Mouse (Mus musculus) forebrain, embryonic 11.5 days (tissue): ENCODE results near the gene Sos2. TPM values are rescaled to one million over a fixed set of nuclear protein-coding genes. Genes with fewer than 3 reads are reported as not detected.
"Not testable (repeated sequence)": the region's sequence is repeated elsewhere in the genome, so short reads cannot be mapped to it uniquely, and the experiment has no call there.

ENCODE experiments used
- ATAC-seq: fragments of 200-750 bp; cut with Nextera tagmentation; replicated peaks from 2 replicates; pipeline ENCODE4 v1.8.0; 2017; ENCODE audit warnings: moderate TSS enrichment; ENCODE audit not compliant: low FRiP score
- DNase-seq: peaks from one replicate; pipeline ENCODE4 v3.0.0-alpha.2; 2017; ENCODE audit warnings: low spot score
- H3K27ac ChIP-seq: fragments of 300-500 bp; sonication (generic); 2 replicates; pipeline ENCODE4 v1.5.1; 2014; ENCODE audit warnings: low read depth, low read length
- H3K27me3 ChIP-seq: fragments of 300-500 bp; sonication (generic); 2 replicates; pipeline ENCODE4 v1.6.1; 2014; ENCODE audit warnings: mild to moderate bottlenecking, low read length, mixed read lengths; ENCODE audit not compliant: control insufficient read depth, insufficient read depth
- H3K36me3 ChIP-seq: fragments of 300-500 bp; sonication (generic); 2 replicates; pipeline ENCODE4 v1.6.1; 2014; ENCODE audit warnings: mild to moderate bottlenecking, low read length, moderate library complexity, mixed read lengths; ENCODE audit not compliant: control insufficient read depth, insufficient read depth
- H3K4me1 ChIP-seq: fragments of 300-500 bp; sonication (generic); replicated peaks from 2 replicates; pipeline ENCODE4 v1.6.1; 2014; ENCODE audit warnings: low read length, mixed read lengths; ENCODE audit not compliant: control insufficient read depth, insufficient read depth
- H3K4me2 ChIP-seq: fragments of 300-500 bp; sonication (generic); 2 replicates; pipeline ENCODE4 v1.6.1; 2014; ENCODE audit warnings: low read depth, mild to moderate bottlenecking, low read length, moderate library complexity, mixed read lengths; ENCODE audit not compliant: severe bottlenecking
- H3K4me3 ChIP-seq: fragments of 300-500 bp; sonication (generic); 2 replicates; pipeline ENCODE4 v1.5.1; 2014; ENCODE audit warnings: low read depth, low read length
- H3K9ac ChIP-seq: fragments of 300-500 bp; sonication (generic); 2 replicates; pipeline ENCODE4 v1.6.1; 2014; ENCODE audit warnings: low read length
- H3K9me3 ChIP-seq: fragments of 300-500 bp; sonication (generic); 2 replicates; pipeline ENCODE4 v1.6.1; 2016; ENCODE audit warnings: low read length, mixed read lengths; ENCODE audit not compliant: control insufficient read depth
- WGBS: fragments of 180-500 bp; shearing (Covaris S2); extraction: QIAGEN DNeasy Blood & Tissue Kit; methylation state at CpG from one replicate; pipeline ENCODE4 v1.1.7; 2014; 5-methylcytosine and 5-hydroxymethylcytosine counted together
- polyA plus RNA-seq: library from polyadenylated mRNA; unstranded; fragments of >200 nt; fragmentation: Nextera tagmentation; extraction: Ambion mirVana; gene quantifications from 2 replicates; pipeline ENCODE4 v1.2.1, GENCODE M21; 2014

The Sos2 gene
- polyA plus RNA-seq, 1 experiment from 2014 or later, result 13.3 TPM

DNA sequence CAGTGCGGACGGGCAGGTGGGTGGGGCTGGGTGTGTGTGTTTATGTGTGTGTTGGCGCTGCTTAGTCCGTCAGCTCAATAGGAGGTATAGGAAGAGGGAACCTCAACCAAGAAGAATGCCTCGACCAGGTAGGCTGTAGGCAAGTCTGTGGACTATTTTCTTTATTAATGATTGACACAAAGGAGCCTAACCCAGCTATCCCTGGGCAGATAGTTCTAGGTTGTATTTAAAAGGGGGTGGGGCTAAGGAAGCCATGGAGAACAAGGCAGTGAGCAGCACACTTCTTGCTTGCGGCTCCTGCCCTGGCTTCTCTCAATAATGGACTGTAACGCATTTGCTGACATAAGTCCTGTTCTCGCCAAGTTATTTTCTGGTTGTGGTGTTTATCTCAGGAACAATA lies 32.1 kb downstream of the Sos2 start:
- Histone ChIP-seq H3K27ac (no peak overlapping the region), H3K9me3 (no peaks in the 10 kb centered on the region), H3K9ac (no peak overlapping the region), H3K36me3 (peaks cover 7% of the 10 kb centered on the region), H3K4me3 (no peak overlapping the region), H3K4me2 (no peak overlapping the region), H3K27me3 (no peaks in the 10 kb centered on the region), H3K4me1 (no peaks in the 10 kb centered on the region)
- 87% methylated on average over 8 of the region's 8 CpGs for WGBS
- DNase-seq (no peak), ATAC-seq (no peak)

DNA sequence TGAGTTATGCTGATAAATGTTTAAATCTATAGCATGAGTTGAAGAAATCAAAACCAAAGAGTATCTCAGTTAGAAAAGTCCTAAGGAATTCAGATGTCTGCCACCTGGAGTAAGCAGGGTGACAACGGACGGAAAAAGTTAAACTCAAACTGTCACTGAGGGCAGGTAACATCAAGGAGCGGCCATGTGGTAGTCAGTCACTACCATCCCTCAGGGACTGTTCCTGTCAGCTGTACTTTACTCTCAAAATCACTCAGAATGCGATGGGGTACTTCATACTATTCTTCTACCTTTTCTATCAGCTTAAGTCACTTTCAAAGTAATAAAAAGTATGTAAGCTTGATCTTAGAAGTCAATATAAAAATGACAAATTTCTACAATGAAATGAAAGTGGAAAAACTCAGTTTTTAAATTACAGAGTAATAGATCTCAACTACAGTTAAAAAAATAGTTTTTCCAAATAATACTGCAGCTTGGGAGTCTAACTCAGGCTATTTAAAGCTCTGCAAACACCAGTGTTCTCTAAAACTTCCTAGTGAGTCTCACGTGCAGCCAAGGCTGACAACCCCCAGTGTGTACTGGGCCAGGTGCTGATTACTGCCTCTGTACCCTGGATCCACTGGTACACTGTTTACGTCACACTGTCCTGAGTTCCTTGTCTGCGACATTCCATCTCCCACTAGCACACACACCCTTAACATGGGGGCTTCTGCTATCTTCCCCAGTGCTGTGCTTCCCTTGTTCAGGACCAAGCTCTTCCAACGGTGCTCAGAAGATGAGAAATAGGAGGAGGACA lies 35.6 kb downstream of the Sos2 start:
- no peak overlapping the region for H3K4me2 ChIP-seq
- H3K9me3 ChIP-seq, result no peaks in the 10 kb centered on the region
- no peaks in the 10 kb centered on the region for H3K27me3 ChIP-seq
- H3K9ac ChIP-seq, result no peak overlapping the region
- no peak overlapping the region for H3K27ac ChIP-seq
- no peak for ATAC-seq
- H3K4me3 ChIP-seq, result no peak overlapping the region
- H3K36me3 ChIP-seq, result peaks cover 3% of the 10 kb centered on the region; the same call in 1 of the 2 replicates
- no peaks in the 10 kb centered on the region for H3K4me1 ChIP-seq
- WGBS, result 91% methylated on average over 8 of the region's 8 CpGs
- DNase-seq, result no peak

DNA sequence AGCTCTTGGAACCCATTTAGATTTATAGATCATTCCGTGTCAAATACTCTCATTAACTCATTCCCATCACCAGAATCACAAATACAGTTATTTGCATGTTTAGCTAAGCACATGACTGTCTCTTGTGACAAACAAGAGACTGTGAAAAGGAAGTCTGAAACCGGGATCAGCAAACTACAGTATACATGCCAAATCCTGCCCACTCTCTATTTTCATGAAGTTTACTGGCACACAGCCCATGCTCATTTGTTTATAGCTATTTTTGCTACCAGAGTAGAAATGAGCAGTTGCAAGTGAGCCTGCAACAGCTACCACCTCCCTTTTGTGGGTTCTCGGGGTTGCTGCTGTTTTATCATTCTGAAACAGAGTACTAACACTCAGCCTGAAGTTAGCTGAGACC lies 36.8 kb downstream of the Sos2 start:
- Histone ChIP-seq H3K27me3 (no peaks in the 10 kb centered on the region), H3K9me3 (no peaks in the 10 kb centered on the region), H3K4me1 (no peaks in the 10 kb centered on the region), H3K36me3 (peaks cover 3% of the 10 kb centered on the region; the same call in 1 of the 2 replicates), H3K4me2 (no peak overlapping the region), H3K27ac (no peak overlapping the region), H3K4me3 (no peak overlapping the region), H3K9ac (no peak overlapping the region)
- WGBS, result 92% methylated on average over 3 of the region's 3 CpGs
- ATAC-seq (no peak), DNase-seq (no peak)

DNA sequence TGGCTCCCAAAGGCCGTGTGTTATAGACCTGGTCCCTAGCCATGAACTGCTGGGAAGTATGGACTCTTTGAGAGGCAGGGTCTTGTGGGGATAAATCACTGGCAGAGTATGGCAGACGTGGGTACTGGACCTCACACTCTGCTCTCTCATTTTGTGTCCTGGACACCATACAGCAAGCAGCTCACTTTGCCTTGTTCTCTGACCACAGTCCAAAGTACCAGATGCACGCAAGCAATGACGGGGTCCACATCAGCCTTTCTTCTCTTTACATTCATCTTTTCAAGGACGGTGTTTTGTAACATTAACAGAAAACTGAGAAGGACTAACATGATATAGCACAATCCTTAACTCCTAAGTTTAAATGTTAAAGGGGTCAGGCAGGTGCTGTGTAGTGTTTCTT lies 38.8 kb downstream of the Sos2 start:
- ATAC-seq (no peak), DNase-seq (no peak)
- H3K4me1 ChIP-seq, result no peaks in the 10 kb centered on the region
- WGBS, result 88% methylated on average over 5 of the region's 5 CpGs
- H3K27ac ChIP-seq, result no peak overlapping the region
- H3K27me3 ChIP-seq, result no peaks in the 10 kb centered on the region
- H3K36me3 ChIP-seq, result peaks cover 2% of the 10 kb centered on the region; the same call in 1 of the 2 replicates
- H3K9ac ChIP-seq, result no peak overlapping the region
- H3K4me3 ChIP-seq, result no peak overlapping the region
- H3K4me2 ChIP-seq, result no peak overlapping the region
- no peaks in the 10 kb centered on the region for H3K9me3 ChIP-seq

DNA sequence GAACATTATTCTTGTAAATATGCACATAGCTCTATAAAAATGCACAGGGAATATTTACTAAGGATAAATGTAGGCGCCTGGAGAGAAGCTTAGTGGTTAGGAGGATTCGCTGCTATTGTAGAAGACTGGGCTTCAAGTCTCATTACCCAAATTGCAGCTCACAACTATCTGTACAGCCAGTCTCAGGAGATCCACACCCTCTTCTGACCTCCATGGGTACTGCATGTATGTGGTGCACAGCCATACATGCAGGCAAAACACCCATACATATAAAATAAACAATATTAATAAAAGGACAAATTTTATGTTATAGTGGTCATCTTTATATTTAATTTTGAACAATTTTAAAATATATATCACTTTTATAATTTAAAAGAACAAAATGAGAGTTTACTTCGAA lies 46.9 kb downstream of the Sos2 start:
- Histone ChIP-seq H3K4me2 (no peak overlapping the region), H3K9me3 (no peaks in the 10 kb centered on the region), H3K27ac (no peak overlapping the region), H3K4me1 (no peaks in the 10 kb centered on the region), H3K27me3 (no peaks in the 10 kb centered on the region), H3K36me3 (no peaks in the 10 kb centered on the region; the same call in 1 of the 2 replicates), H3K4me3 (no peak overlapping the region), H3K9ac (no peak overlapping the region)
- no peak for DNase-seq
- 90% methylated on average over 3 of the region's 3 CpGs for WGBS
- no peak for ATAC-seq

DNA sequence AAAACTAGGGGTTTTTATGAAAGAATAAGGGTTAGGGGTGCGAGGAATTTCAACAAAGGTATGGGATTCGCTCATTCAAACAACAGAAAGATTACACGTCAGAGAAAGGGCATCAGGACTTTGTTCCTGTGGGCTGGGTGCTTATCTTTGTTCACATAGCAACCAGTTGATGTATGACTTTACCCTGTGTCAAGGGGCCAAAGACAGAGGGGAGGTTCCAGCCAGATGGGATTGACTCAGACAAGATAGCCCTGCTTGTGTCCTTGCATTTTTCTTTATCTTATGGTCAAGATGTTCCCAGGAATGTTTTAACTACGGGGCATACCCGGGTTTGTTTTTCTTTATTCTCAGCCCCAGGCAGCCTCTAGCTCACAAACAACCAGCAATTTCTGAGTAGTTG lies 63.1 kb downstream of the Sos2 start:
- not testable (repeated sequence) for ATAC-seq, DNase-seq, H3K9me3 ChIP-seq, H3K4me2 ChIP-seq, H3K27me3 ChIP-seq, H3K4me3 ChIP-seq, H3K27ac ChIP-seq, H3K36me3 ChIP-seq, H3K9ac ChIP-seq, H3K4me1 ChIP-seq
- 88% methylated on average over 5 of the region's 5 CpGs for WGBS

DNA sequence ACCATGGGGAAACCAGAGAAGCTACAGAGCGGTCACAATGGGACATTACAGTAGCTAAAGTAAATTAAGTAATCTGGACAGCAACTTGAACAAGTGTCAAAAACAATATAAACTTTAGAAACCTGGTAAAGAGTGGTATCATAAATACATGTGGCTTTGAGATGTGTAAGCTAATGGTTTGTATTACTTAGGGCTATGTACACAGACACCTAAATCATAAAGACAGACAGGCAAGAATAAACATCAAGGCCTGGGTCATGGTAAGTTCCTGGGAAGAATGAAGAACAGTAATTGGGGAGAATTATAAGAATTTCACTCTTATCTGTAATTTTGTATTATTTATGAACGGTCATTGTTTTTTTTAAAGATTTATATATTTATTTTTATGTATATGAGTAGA lies 77.3 kb downstream of the Sos2 start:
- DNase-seq, result no peak
- H3K4me1 ChIP-seq, result no peaks in the 10 kb centered on the region

DNA sequence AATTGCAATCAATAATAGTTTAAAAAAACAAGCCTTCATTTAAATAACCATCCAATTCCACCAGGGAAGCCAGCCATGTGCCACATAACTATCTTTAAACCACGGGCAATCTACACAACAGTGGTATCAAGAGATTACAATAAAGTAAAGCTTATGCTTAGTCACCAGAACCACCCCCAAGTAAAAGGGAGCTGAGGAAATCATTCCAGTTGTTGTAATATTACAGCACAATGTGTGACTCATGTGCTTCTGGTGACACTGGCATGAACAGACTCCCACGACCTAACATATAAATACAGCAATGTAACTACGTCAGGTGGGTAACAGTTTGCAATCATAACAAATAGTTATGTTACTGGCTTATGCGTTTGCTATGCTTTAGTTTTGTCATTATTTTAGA lies 84.2 kb downstream of the Sos2 start:
- ATAC-seq (no peak), DNase-seq (no peak)
- no peaks in the 10 kb centered on the region for H3K9me3 ChIP-seq
- no peaks in the 10 kb centered on the region for H3K36me3 ChIP-seq
- whole genome bisulfite sequencing, result 91% methylated on average over 4 of the region's 4 CpGs
- no peak overlapping the region for H3K4me2 ChIP-seq
- no peaks in the 10 kb centered on the region for H3K27me3 ChIP-seq
- no peak overlapping the region for H3K4me3 ChIP-seq
- H3K9ac ChIP-seq, result no peak overlapping the region
- no peak overlapping the region for H3K27ac ChIP-seq
- H3K4me1 ChIP-seq, result no peaks in the 10 kb centered on the region

More for the DNA sequence above, 77.3 kb downstream of the Sos2 start:
- Histone ChIP-seq H3K9ac (no peak overlapping the region), H3K27me3 (no peaks in the 10 kb centered on the region), H3K27ac (no peak overlapping the region), H3K9me3 (no peaks in the 10 kb centered on the region), H3K4me3 (no peak overlapping the region), H3K4me2 (no peak overlapping the region), H3K36me3 (no peaks in the 10 kb centered on the region)
- no peak for ATAC-seq
- WGBS, result 96% methylated on average over 2 of the region's 2 CpGs

DNA sequence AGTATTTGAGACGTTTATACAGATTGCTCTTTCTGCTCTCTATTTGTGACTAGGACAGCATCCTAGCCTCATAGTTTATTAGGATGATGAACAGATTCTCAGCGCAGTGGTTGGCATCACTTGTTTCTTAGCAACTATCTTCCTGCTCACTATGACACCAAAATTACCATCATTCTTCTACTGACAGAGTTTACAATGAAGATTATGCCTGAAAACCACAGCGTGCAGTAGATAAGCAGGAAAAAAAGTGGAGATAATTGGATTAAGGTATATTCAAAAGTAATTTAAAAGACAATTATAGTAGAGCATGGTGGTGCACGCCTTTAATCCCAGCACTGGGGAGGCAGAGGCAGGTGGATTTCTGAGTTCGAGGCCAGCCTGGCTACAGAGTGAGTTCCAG lies 88.5 kb downstream of the Sos2 start:
- Histone ChIP-seq H3K4me1 (no peaks in the 10 kb centered on the region), H3K4me2 (no peak overlapping the region), H3K27ac (no peak overlapping the region), H3K9ac (no peak overlapping the region), H3K9me3 (no peaks in the 10 kb centered on the region), H3K36me3 (no peaks in the 10 kb centered on the region), H3K4me3 (no peak overlapping the region), H3K27me3 (no peaks in the 10 kb centered on the region)
- 87% methylated on average over 5 of the region's 5 CpGs for WGBS
- ATAC-seq (no peak), DNase-seq (no peak)
